Comparison of ENCODE assay signal across 15 mouse cellular contexts in the genomic region with DNA sequence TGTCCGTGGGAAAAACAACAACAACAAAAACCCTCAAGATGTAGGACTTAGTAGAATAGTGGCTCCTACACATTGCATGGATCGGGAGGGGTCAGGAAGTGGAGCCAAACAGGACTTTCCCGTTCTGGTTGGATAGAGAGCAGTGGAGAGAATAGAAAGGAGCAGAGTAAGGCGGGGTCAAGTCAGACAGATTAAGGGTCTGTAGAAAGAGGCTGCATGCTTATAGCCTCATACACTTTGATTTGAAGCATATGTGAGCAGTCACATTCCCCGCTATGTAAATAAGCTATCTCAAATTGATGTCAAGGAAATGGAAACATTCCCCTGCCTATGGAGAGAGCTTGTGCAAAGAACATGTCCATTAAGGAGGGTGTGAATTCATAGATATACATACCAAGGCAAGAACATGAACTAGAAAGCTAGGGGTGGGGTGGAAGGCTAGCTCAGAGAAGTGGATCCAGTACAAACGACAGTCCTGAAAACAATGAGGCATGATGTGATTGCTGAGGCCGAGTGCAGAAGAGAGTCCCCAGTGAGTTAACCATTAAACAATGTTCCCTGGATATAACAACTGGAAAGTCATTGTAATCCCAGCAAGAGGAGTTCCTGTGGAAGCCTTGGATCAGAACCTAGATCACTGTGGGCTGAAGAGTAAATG. TPM values are rescaled to one million over a fixed set of nuclear protein-coding genes. Genes with fewer than 3 reads are reported as not detected.
DNase-seq lines count a peak whose midpoint lies in the region; ATAC-seq and TF ChIP-seq lines count a peak whose summit lies in the region.
"Had no signal": no experiment of that assay in that cellular context is flagged by ENCODE, and none has a peak within 500 bp of the region (broad histone marks: within the 10 kb centered on the region; RNA-seq: fewer than 3 reads in every experiment).

No protein-coding gene starts in this region.

- no peaks in the 10 kb centered on the region for H3K27me3 ChIP-seq in heart, adult 2 months (ENCODE audit: control insufficient read depth, insufficient read depth, low read length)
- H3K27me3 ChIP-seq in kidney, postnatal 0 days (ENCODE audit: insufficient read depth, low read length) = no peaks in the 10 kb centered on the region
- H3K27me3 ChIP-seq in embryonic facial prominence, embryonic 14.5 days (replicated peaks; ENCODE audit: control insufficient read depth, insufficient read depth, low read length) = no peaks in the 10 kb centered on the region
- H3K27me3 ChIP-seq in small intestine, adult 2 months (ENCODE audit: control insufficient read depth, insufficient read depth, low read length) = no peaks in the 10 kb centered on the region
- no peaks in the 10 kb centered on the region for H3K27me3 ChIP-seq in midbrain, embryonic 13.5 days
- H3K27me3 ChIP-seq: forebrain, embryonic 12.5 days; neural tube, embryonic 15.5 days had no signal

- DNase-seq in heart, adult 2 months = no peak
- DNase-seq in heart, postnatal 10 days = no peak
- DNase-seq in kidney, postnatal 0 days (ENCODE audit: low spot score) = peak; percentile 74
- no peak for DNase-seq in kidney, postnatal 10 days
- peak; percentile 44 for DNase-seq in embryonic facial prominence, embryonic 14.5 days (ENCODE audit: low spot score)
- DNase-seq in layer of hippocampus, postnatal 10 days (ENCODE audit: low spot score in 2 of 2) = no peak
- DNase-seq: adrenal gland, postnatal 36 days; B cell, adult 2 months; gastrocnemius, postnatal 10 days; liver had no signal

- ATAC-seq in kidney, postnatal 0 days (replicated peaks; ENCODE audit: low FRiP score, low read depth) = no peak; the same call in 1 of the 2 replicates
- ATAC-seq in embryonic facial prominence, embryonic 14.5 days (ENCODE audit: low read depth) = no peak; the same call in 1 of the 2 replicates
- no peak for ATAC-seq in midbrain, embryonic 13.5 days

- no peak overlapping the region for H3K9ac ChIP-seq in heart, adult 2 months (ENCODE audit: low read depth, low read length)
- H3K9ac ChIP-seq in kidney, postnatal 0 days (ENCODE audit: low read depth, low read length) = no peak overlapping the region
- H3K9ac ChIP-seq in embryonic facial prominence, embryonic 14.5 days (ENCODE audit: low read depth, low read length) = no peak overlapping the region
- H3K9ac ChIP-seq in midbrain, embryonic 13.5 days (replicated peaks) = no peak overlapping the region
- H3K9ac ChIP-seq: forebrain, embryonic 12.5 days; neural tube, embryonic 15.5 days had no signal

- H3K27ac ChIP-seq in heart, adult 2 months = peak overlapping the region; percentile 72
- peak overlapping the region; percentile 42; the same call in 1 of the 2 replicates for H3K27ac ChIP-seq in kidney, postnatal 0 days
- no peak overlapping the region for H3K27ac ChIP-seq in embryonic facial prominence, embryonic 14.5 days (replicated peaks; ENCODE audit: low read depth, low read length)
- peak overlapping the region; percentile 45; the same call in 1 of the 2 replicates for H3K27ac ChIP-seq in small intestine, adult 2 months (ENCODE audit: insufficient read depth, low read depth, low read length)
- no peak overlapping the region for H3K27ac ChIP-seq in midbrain, embryonic 13.5 days
- H3K27ac ChIP-seq: forebrain, embryonic 12.5 days; left cerebral cortex, adult 2 months; neural tube, embryonic 15.5 days had no signal

- no peak overlapping the region for H3K4me3 ChIP-seq in heart, adult 2 months
- no peak overlapping the region for H3K4me3 ChIP-seq in kidney, postnatal 0 days (replicated peaks; ENCODE audit: low read depth, low read length)
- no peak overlapping the region for H3K4me3 ChIP-seq in embryonic facial prominence, embryonic 14.5 days (ENCODE audit: low read depth, low read length)
- no peak overlapping the region for H3K4me3 ChIP-seq in small intestine, adult 2 months (ENCODE audit: low read depth, low read length)
- H3K4me3 ChIP-seq in midbrain, embryonic 13.5 days (replicated peaks) = no peak overlapping the region
- H3K4me3 ChIP-seq: forebrain, embryonic 12.5 days; left cerebral cortex, adult 2 months; neural tube, embryonic 15.5 days had no signal

- intact Hi-C loops in heart, adult 2 months (cut with DNase I) = loop anchor here (1.0 kb wide), 1 partner anchor 17 kb away; no protein-coding TSS in a partner anchor
- intact Hi-C loops in heart, postnatal 10 days (cut with DNase I) = no loop called here

- WGBS in heart, adult 2 months = 46% methylated on average over 7 of the region's 7 CpGs
- WGBS in kidney, postnatal 0 days = 38% methylated on average over 7 of the region's 7 CpGs
- 43% methylated on average over 7 of the region's 7 CpGs for WGBS in embryonic facial prominence, embryonic 14.5 days
- WGBS in small intestine, adult 2 months = 32% methylated on average over 7 of the region's 7 CpGs
- WGBS in midbrain, embryonic 13.5 days = 80% methylated on average over 7 of the region's 7 CpGs

- H3K4me1 ChIP-seq in heart, adult 2 months (ENCODE audit: control insufficient read depth, insufficient read depth, low read length) = peaks cover 14% of the 10 kb centered on the region
- peaks cover 4% of the 10 kb centered on the region; the same call in 1 of the 2 replicates for H3K4me1 ChIP-seq in kidney, postnatal 0 days (replicated peaks; ENCODE audit: insufficient read depth, low read length)
- H3K4me1 ChIP-seq in embryonic facial prominence, embryonic 14.5 days (ENCODE audit: control insufficient read depth, insufficient read depth, low read length) = peaks cover 10% of the 10 kb centered on the region
- H3K4me1 ChIP-seq in small intestine, adult 2 months (ENCODE audit: control insufficient read depth, insufficient read depth, insufficient read length, low read length) = peaks cover 15% of the 10 kb centered on the region; the same call in 1 of the 2 replicates
- H3K4me1 ChIP-seq in midbrain, embryonic 13.5 days (replicated peaks) = no peaks in the 10 kb centered on the region
- H3K4me1 ChIP-seq: forebrain, embryonic 12.5 days; neural tube, embryonic 15.5 days had no signal

- TF ChIP-seq EP300 in heart, adult 2 months (IDR thresholded peaks at IDR 0.05; ENCODE audit: insufficient read depth, low read depth, low read length) = 0 out of 2 replicates have a peak, but pooled peaks have one; percentile 15

- peak; percentile 28; the same call in 1 of the 2 replicates for TF ChIP-seq POLR2A in heart, adult 2 months (IDR thresholded peaks at IDR 0.05; ENCODE audit: insufficient read depth, low read depth, low read length)
- no peak for TF ChIP-seq POLR2A in small intestine, adult 2 months (IDR thresholded peaks at IDR 0.05; ENCODE audit: low read depth, low read length)

- peaks cover 49% of the 10 kb centered on the region for H3K36me3 ChIP-seq in heart, adult 2 months (ENCODE audit: control insufficient read depth, insufficient read depth, low read length)
- H3K36me3 ChIP-seq in kidney, postnatal 0 days (ENCODE audit: insufficient read depth, low read length) = no peaks in the 10 kb centered on the region
- H3K36me3 ChIP-seq in embryonic facial prominence, embryonic 14.5 days (ENCODE audit: control insufficient read depth, insufficient read depth, low read length) = peaks cover 10% of the 10 kb centered on the region; the same call in 1 of the 2 replicates
- 0 out of 2 replicates have a peak, but pooled peaks cover 4% of the 10 kb centered on the region for H3K36me3 ChIP-seq in small intestine, adult 2 months (ENCODE audit: control insufficient read depth, insufficient read depth, low read length)
- no peaks in the 10 kb centered on the region for H3K36me3 ChIP-seq in midbrain, embryonic 13.5 days
- H3K36me3 ChIP-seq: forebrain, embryonic 12.5 days; neural tube, embryonic 15.5 days had no signal

- no peak overlapping the region for H3K4me2 ChIP-seq in kidney, postnatal 0 days (ENCODE audit: low read length)
- no peak overlapping the region for H3K4me2 ChIP-seq in embryonic facial prominence, embryonic 14.5 days (ENCODE audit: low read depth, low read length)
- no peak overlapping the region for H3K4me2 ChIP-seq in midbrain, embryonic 13.5 days (replicated peaks)
- H3K4me2 ChIP-seq: forebrain, embryonic 12.5 days; neural tube, embryonic 15.5 days had no signal

- no peaks in the 10 kb centered on the region for H3K9me3 ChIP-seq in kidney, postnatal 0 days (replicated peaks; ENCODE audit: low read length)
- no peaks in the 10 kb centered on the region for H3K9me3 ChIP-seq in embryonic facial prominence, embryonic 14.5 days (ENCODE audit: control insufficient read depth, low read length)
- no peaks in the 10 kb centered on the region for H3K9me3 ChIP-seq in midbrain, embryonic 13.5 days
- H3K9me3 ChIP-seq: forebrain, embryonic 12.5 days; neural tube, embryonic 15.5 days had no signal

- 0 out of 2 replicates have a peak, but pooled peaks cover 2% of the 10 kb centered on the region for H3K79me2 ChIP-seq in heart, adult 2 months (replicated peaks; ENCODE audit: control insufficient read depth, insufficient read depth, low read length)

- TF ChIP-seq CTCF in heart, adult 2 months (IDR thresholded peaks at IDR 0.05) = no peak
- no peak for TF ChIP-seq CTCF in kidney, postnatal 0 days (IDR thresholded peaks at IDR 0.05; ENCODE audit: low read depth)
- no peak for TF ChIP-seq CTCF in small intestine, adult 2 months (IDR thresholded peaks at IDR 0.05; ENCODE audit: extremely low read depth, insufficient read length, insufficient replicate concordance, low read depth, low read length)

RNA-seq across cellular contexts. Expression of a gene that starts 1.6 kb away (rescaled TPM):
- total RNA-seq in heart, adult 2 months (2021) = 1 to 10 TPM in 1 of 2 experiments, under 1 TPM in 1; 0.86 to 1.6 TPM
- 1.7 and 2.0 TPM in 2 replicates for polyA plus RNA-seq in heart, adult 2 months (2012; rRNA removed)
- 1 to 10 TPM; 2.2 to 4.4 TPM for total RNA-seq in heart, postnatal 10 days (2021)
- polyA plus RNA-seq in kidney, postnatal 0 days (2015; fragmentation: Nextera tagmentation; extraction: Ambion mirVana) = 1.4 and 1.7 TPM in 2 replicates
- 3.0 and 3.7 TPM in 2 replicates for polyA plus RNA-seq in embryonic facial prominence, embryonic 14.5 days (2014; fragmentation: Nextera tagmentation; extraction: Ambion mirVana)
- 0.61 and 1.1 TPM in 2 replicates for polyA plus RNA-seq in small intestine, adult 2 months (2012; rRNA removed)
- total RNA-seq in layer of hippocampus, postnatal 10 days (2021) = 1 to 10 TPM; 1.1 to 1.6 TPM
- 0.70 and 0.86 TPM in 2 replicates for polyA plus RNA-seq in midbrain, embryonic 13.5 days (2015; fragmentation: Nextera tagmentation; extraction: Ambion mirVana)

RNA-seq across cellular contexts. Expression of a gene that starts 57.7 kb away (rescaled TPM):
- 10 to 100 TPM; 41.7 to 47.5 TPM for total RNA-seq in heart, adult 2 months (2021)
- 7.0 and 19.6 TPM in 2 replicates for polyA plus RNA-seq in heart, adult 2 months (2012; rRNA removed)
- 10 to 100 TPM; 56.7 to 65.8 TPM for total RNA-seq in heart, postnatal 10 days (2021)
- 70.3 and 75.8 TPM in 2 replicates for polyA plus RNA-seq in kidney, postnatal 0 days (2015; fragmentation: Nextera tagmentation; extraction: Ambion mirVana)
- 70.1 and 78.7 TPM in 2 replicates for polyA plus RNA-seq in embryonic facial prominence, embryonic 14.5 days (2014; fragmentation: Nextera tagmentation; extraction: Ambion mirVana)
- 0.19 and 0.71 TPM in 2 replicates for polyA plus RNA-seq in small intestine, adult 2 months (2012; rRNA removed)
- 10 to 100 TPM; 25.0 to 30.4 TPM for total RNA-seq in layer of hippocampus, postnatal 10 days (2021)
- polyA plus RNA-seq in midbrain, embryonic 13.5 days (2015; fragmentation: Nextera tagmentation; extraction: Ambion mirVana) = 61.6 and 64.2 TPM in 2 replicates

Comparison
In these comparisons a context has a peak if more than half of its experiments do, and no peak if none do; other contexts are left out.
1. DNase-seq: peak in kidney, postnatal 0 days (single experiment) and embryonic facial prominence, embryonic 14.5 days (single experiment); none in heart, adult 2 months (0 of 2), heart, postnatal 10 days (0 of 2), kidney, postnatal 10 days (single experiment) and layer of hippocampus, postnatal 10 days (0 of 2).
2. H3K27ac ChIP-seq: peak in heart, adult 2 months (single experiment), kidney, postnatal 0 days (single experiment) and small intestine, adult 2 months (single experiment); none in embryonic facial prominence, embryonic 14.5 days (single experiment) and midbrain, embryonic 13.5 days (single experiment).